Mouse (Mus musculus) heart, embryonic 14.5 days (tissue): ENCODE data around the gene Flot1. TPM values are rescaled to one million over a fixed set of nuclear protein-coding genes. Genes with fewer than 3 reads are reported as not detected.

Experiments
- ATAC-seq: fragments of 200-750 bp; cut with Nextera tagmentation; 2 replicates; pipeline ENCODE4 v1.8.0; 2017; ENCODE audit warnings: low read depth, moderate TSS enrichment; ENCODE audit not compliant: insufficient number of reproducible peaks, insufficient read depth, low FRiP score
- H3K27ac ChIP-seq, 2 experiments: fragments of 200-500 bp in 1 of 2; fragments of 300-500 bp in 1 of 2; sonication (generic) in 1 of 2; replicated peaks in 1 of 2; 2 replicates each; pipeline ENCODE4 v1.5.1; 2012 to 2014; ENCODE audit warnings: low read depth in 2 of 2, low read length in 2 of 2, control low read depth in 1 of 2, mild to moderate bottlenecking in 1 of 2, mixed read lengths in 1 of 2; ENCODE audit not compliant: control insufficient read depth in 1 of 2, insufficient read depth in 1 of 2
- H3K27me3 ChIP-seq: fragments of 300-500 bp; sonication (generic); 2 replicates; pipeline ENCODE4 v1.6.1; 2014; ENCODE audit warnings: mild to moderate bottlenecking, low read length, control low read depth; ENCODE audit not compliant: control insufficient read depth, insufficient read depth
- H3K36me3 ChIP-seq: fragments of 300-500 bp; sonication (generic); 2 replicates; pipeline ENCODE4 v1.6.1; 2014; ENCODE audit warnings: mild to moderate bottlenecking, control low read depth, low read length, mixed read lengths; ENCODE audit not compliant: control insufficient read depth, insufficient read depth
- H3K4me1 ChIP-seq, 2 experiments: fragments of 200-500 bp in 1 of 2; fragments of 300-500 bp in 1 of 2; sonication (generic) in 1 of 2; 2 replicates each; pipeline ENCODE4 v1.6.1; 2012 to 2014; ENCODE audit warnings: low read length in 2 of 2, control low read depth in 1 of 2, mixed read lengths in 1 of 2; ENCODE audit not compliant: control insufficient read depth in 2 of 2, insufficient read depth in 2 of 2
- H3K4me2 ChIP-seq: fragments of 300-500 bp; sonication (generic); 2 replicates; pipeline ENCODE4 v1.6.1; 2014; ENCODE audit warnings: mild to moderate bottlenecking, low read length
- H3K4me3 ChIP-seq, 2 experiments: fragments of 200-500 bp in 1 of 2; fragments of 300-500 bp in 1 of 2; sonication (generic) in 1 of 2; 2 replicates each; pipeline ENCODE4 v1.5.1; 2012 to 2014; ENCODE audit warnings: low read length in 2 of 2, mild to moderate bottlenecking in 2 of 2, control low read depth in 1 of 2, low read depth in 1 of 2, moderate library complexity in 1 of 2; ENCODE audit not compliant: control insufficient read depth in 1 of 2, insufficient read depth in 1 of 2
- H3K9ac ChIP-seq: fragments of 300-500 bp; sonication (generic); 2 replicates; pipeline ENCODE4 v1.6.1; 2014; ENCODE audit warnings: mild to moderate bottlenecking, low read length
- H3K9me3 ChIP-seq: fragments of 300-500 bp; sonication (generic); 2 replicates; pipeline ENCODE4 v1.6.1; 2016; ENCODE audit warnings: low read length, control low read depth; ENCODE audit not compliant: control insufficient read depth
- WGBS: fragments of 180-500 bp; shearing (Covaris S2); extraction: QIAGEN DNeasy Blood & Tissue Kit; methylation state at CpG from one replicate; pipeline ENCODE4 v1.1.7; 2014; 5-methylcytosine and 5-hydroxymethylcytosine counted together
- polyA plus RNA-seq: library from polyadenylated mRNA; unstranded; fragments of >200 nt; fragmentation: Nextera tagmentation; extraction: Ambion mirVana; gene quantifications from 2 replicates; pipeline ENCODE4 v1.2.1, GENCODE M21; 2014

The Flot1 gene
- polyA plus RNA-seq, 1 experiment from 2014 or later = 93.7 TPM

- ATAC-seq = no peak
- Histone ChIP-seq H3K4me1 (peaks cover 17 to 38% of the 10 kb centered on the region in 2 experiments), H3K27ac (peak overlapping the region; percentile 94 to 97), H3K27me3 (no peaks in the 10 kb centered on the region), H3K9me3 (no peaks in the 10 kb centered on the region), H3K4me2 (peak overlapping the region; percentile 92), H3K4me3 (peak overlapping the region; percentile 52 to 78), H3K9ac (peak overlapping the region; percentile 88), H3K36me3 (peaks cover 7% of the 10 kb centered on the region; the same call in 1 of the 2 replicates)
- 24% methylated on average over 10 of the region's 10 CpGs for WGBS
Measured at GRCm38 (mm10) chr17:35864832-35865353, 41.9 kb downstream of the Flot1 start.

- WGBS = under 1% methylated on average over 36 of the region's 48 CpGs
- Histone ChIP-seq H3K9ac (peak within 1 kb of the TSS; percentile 88), H3K27ac (peak within 1 kb of the TSS; percentile 94 to 97), H3K4me1 (peaks cover 22 to 44% of the 10 kb centered on the region in 2 experiments), H3K27me3 (no peaks in the 10 kb centered on the region), H3K4me2 (peak within 1 kb of the TSS; percentile 92), H3K36me3 (peaks cover 7% of the 10 kb centered on the region; the same call in 1 of the 2 replicates), H3K4me3 (peak within 1 kb of the TSS; percentile 52 to 78), H3K9me3 (no peaks in the 10 kb centered on the region)
- ATAC-seq = peak; percentile 68
Measured at GRCm38 (mm10) chr17:35865481-35866280, 42.7 kb downstream of the Flot1 start, which contains the start of gene Ppp1r18. TSS of gene Ppp1r18 (plus strand) at chr17:35865593.

- H3K27ac ChIP-seq = peak overlapping the region; percentile 94 to 97
- peaks cover 21 to 49% of the 10 kb centered on the region in 2 experiments for H3K4me1 ChIP-seq
- H3K9me3 ChIP-seq = peaks cover 2% of the 10 kb centered on the region; the same call in 1 of the 2 replicates
- no peaks in the 10 kb centered on the region for H3K27me3 ChIP-seq
- under 1% methylated on average over 37 of the region's 38 CpGs for WGBS
- peaks cover 11% of the 10 kb centered on the region; the same call in 1 of the 2 replicates for H3K36me3 ChIP-seq
- ATAC-seq = peak; percentile 61
- peak overlapping the region; percentile 88 for H3K9ac ChIP-seq
- peak overlapping the region; percentile 52 to 78 for H3K4me3 ChIP-seq
- peak overlapping the region; percentile 92 for H3K4me2 ChIP-seq
Measured at GRCm38 (mm10) chr17:35866281-35866831, 43.3 kb downstream of the Flot1 start.

- H3K36me3 ChIP-seq = peaks cover 17% of the 10 kb centered on the region; the same call in 1 of the 2 replicates
- peak overlapping the region; percentile 88 for H3K9ac ChIP-seq
- peaks cover 21 to 48% of the 10 kb centered on the region in 2 experiments for H3K4me1 ChIP-seq
- peaks cover 3% of the 10 kb centered on the region; the same call in 1 of the 2 replicates for H3K9me3 ChIP-seq
- WGBS = 11% methylated on average over 26 of the region's 26 CpGs
- peak overlapping the region; percentile 52 to 78 for H3K4me3 ChIP-seq
- H3K27ac ChIP-seq = peak overlapping the region; percentile 94 to 97
- H3K4me2 ChIP-seq = peak overlapping the region; percentile 92
- H3K27me3 ChIP-seq = no peaks in the 10 kb centered on the region
- ATAC-seq = no peak
Measured at GRCm38 (mm10) chr17:35866911-35867890, 44.2 kb downstream of the Flot1 start.

- Histone ChIP-seq H3K27ac (peak overlapping the region; percentile 65 to 94), H3K9me3 (peaks cover 3% of the 10 kb centered on the region; the same call in 1 of the 2 replicates), H3K9ac (peak overlapping the region; percentile 88), H3K4me1 (peaks cover 21 to 52% of the 10 kb centered on the region in 2 experiments), H3K4me3 (peak overlapping the region; percentile 52 to 78), H3K27me3 (no peaks in the 10 kb centered on the region), H3K36me3 (peaks cover 26% of the 10 kb centered on the region), H3K4me2 (peak overlapping the region; percentile 92)
- WGBS = 18% methylated on average over 17 of the region's 17 CpGs
- no peak for ATAC-seq
Measured at GRCm38 (mm10) chr17:35868165-35868820, 45.3 kb downstream of the Flot1 start.

GRCm38 (mm10) chr17:35868961-35869345, 45.9 kb downstream of the Flot1 start:
- Histone ChIP-seq H3K4me3 (peak overlapping the region; percentile 52 to 78), H3K4me2 (peak overlapping the region; percentile 92), H3K9ac (peak overlapping the region; percentile 88), H3K36me3 (peaks cover 32% of the 10 kb centered on the region), H3K4me1 (peaks cover 21 to 57% of the 10 kb centered on the region in 2 experiments), H3K9me3 (peaks cover 3% of the 10 kb centered on the region; the same call in 1 of the 2 replicates), H3K27me3 (no peaks in the 10 kb centered on the region), H3K27ac (peak overlapping the region; percentile 78 to 94)
- 1% methylated on average over 7 of the region's 7 CpGs for WGBS
- no peak for ATAC-seq
